Mouse (Mus musculus) lung, embryonic 16.5 days (tissue): ENCODE data around the gene Ifitm10. TPM values are rescaled to one million over a fixed set of nuclear protein-coding genes. Genes with fewer than 3 reads are reported as not detected.

Experiments used
- ATAC-seq: fragments of 200-750 bp; cut with Nextera tagmentation; 2 replicates; pipeline ENCODE4 v1.8.0; 2017; ENCODE audit warnings: low read depth, mild to moderate bottlenecking, moderate library complexity
- H3K27ac ChIP-seq: fragments of 300-500 bp; sonication (generic); 2 replicates; pipeline ENCODE4 v1.5.1; 2014; ENCODE audit warnings: mild to moderate bottlenecking, control low read depth, low read length
- H3K27me3 ChIP-seq: fragments of 300-500 bp; sonication (generic); 2 replicates; pipeline ENCODE4 v1.6.1; 2014; ENCODE audit warnings: low read depth, low read length, mixed read lengths; ENCODE audit not compliant: control insufficient read depth, insufficient read depth
- H3K36me3 ChIP-seq: fragments of 300-500 bp; sonication (generic); 2 replicates; pipeline ENCODE4 v1.6.1; 2014; ENCODE audit warnings: low read length; ENCODE audit not compliant: control insufficient read depth, insufficient read depth
- H3K4me1 ChIP-seq: fragments of 300-500 bp; sonication (generic); replicated peaks from 2 replicates; pipeline ENCODE4 v1.6.1; 2014; ENCODE audit warnings: low read length, mixed read lengths; ENCODE audit not compliant: control insufficient read depth, insufficient read depth
- H3K4me2 ChIP-seq: fragments of 300-500 bp; sonication (generic); 2 replicates; pipeline ENCODE4 v1.6.1; 2014; ENCODE audit warnings: low read depth, low read length, control low read depth
- H3K4me3 ChIP-seq: fragments of 300-500 bp; sonication (generic); 2 replicates; pipeline ENCODE4 v1.5.1; 2014; ENCODE audit warnings: mild to moderate bottlenecking, low read length, control low read depth
- H3K9ac ChIP-seq: fragments of 300-500 bp; sonication (generic); 2 replicates; pipeline ENCODE4 v1.6.1; 2014; ENCODE audit warnings: low read length, control low read depth
- H3K9me3 ChIP-seq: fragments of 300-500 bp; sonication (generic); 2 replicates; pipeline ENCODE4 v1.6.1; 2016; ENCODE audit warnings: low read length; ENCODE audit not compliant: control insufficient read depth
- WGBS: fragments of 180-500 bp; shearing (Covaris S2); extraction: QIAGEN DNeasy Blood & Tissue Kit; methylation state at CpG from one replicate; pipeline ENCODE4 v1.1.7; 2014; 5-methylcytosine and 5-hydroxymethylcytosine counted together
- polyA plus RNA-seq: library from polyadenylated mRNA; unstranded; fragments of >200 nt; fragmentation: Nextera tagmentation; extraction: Ambion mirVana; gene quantifications from 2 replicates; pipeline ENCODE4 v1.2.1, GENCODE M21; 2015

Ifitm10 gene
- polyA plus RNA-seq, 1 experiment from 2014 or later: 7.5 TPM

DNA sequence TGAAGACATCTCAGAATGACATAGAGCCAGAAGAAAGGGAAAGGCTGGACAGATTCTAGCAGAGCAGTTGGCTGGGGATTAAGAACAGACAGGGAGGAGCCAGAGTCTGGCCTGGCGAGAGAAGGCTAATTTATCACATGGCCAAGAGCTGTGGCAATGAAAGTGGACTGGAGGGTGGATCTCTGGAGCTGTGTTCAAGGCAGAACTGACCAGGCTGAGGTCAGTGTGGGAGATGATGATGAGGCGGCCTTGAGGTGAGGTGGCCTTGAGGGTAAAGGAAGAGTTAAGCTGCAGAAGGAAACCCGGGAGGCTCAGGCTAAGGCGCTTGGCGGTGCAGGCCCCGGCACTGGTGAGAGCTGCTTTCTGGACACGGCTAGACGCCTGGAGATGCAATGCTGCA lies 14.4 kb downstream of the Ifitm10 start:
- WGBS: 51% methylated on average over 8 of the region's 8 CpGs
- Histone ChIP-seq H3K4me2 (no peak overlapping the region), H3K4me3 (no peak overlapping the region), H3K9ac (no peak overlapping the region), H3K4me1 (no peaks in the 10 kb centered on the region), H3K27ac (no peak overlapping the region), H3K9me3 (no peaks in the 10 kb centered on the region), H3K36me3 (no peaks in the 10 kb centered on the region), H3K27me3 (no peaks in the 10 kb centered on the region)
- ATAC-seq: no peak

DNA sequence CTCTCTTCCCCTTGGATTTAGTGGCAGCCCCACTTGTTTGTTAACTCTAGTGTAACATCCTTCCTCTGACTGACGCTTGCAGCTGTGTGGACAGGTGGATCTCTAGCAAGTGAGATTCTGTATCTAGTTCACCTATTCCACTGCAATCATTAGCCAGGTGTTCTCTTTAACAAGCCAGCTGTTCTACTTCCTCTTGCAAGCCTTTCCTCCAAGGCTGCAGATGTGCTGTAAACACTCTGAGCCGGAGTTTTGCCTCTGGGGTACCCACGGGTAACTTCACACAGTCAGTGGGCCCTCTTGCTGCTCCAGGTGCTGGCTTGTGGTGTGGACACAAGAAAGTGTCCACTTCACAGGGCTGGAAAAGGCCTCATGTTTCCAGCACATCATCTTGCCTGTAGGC lies 16.0 kb downstream of the Ifitm10 start:
- Histone ChIP-seq H3K36me3 (no peaks in the 10 kb centered on the region), H3K27me3 (no peaks in the 10 kb centered on the region), H3K4me3 (no peak overlapping the region), H3K4me1 (no peaks in the 10 kb centered on the region), H3K9ac (no peak overlapping the region), H3K4me2 (no peak overlapping the region), H3K27ac (no peak overlapping the region), H3K9me3 (no peaks in the 10 kb centered on the region)
- 50% methylated on average over 3 of the region's 3 CpGs for WGBS
- no peak for ATAC-seq

DNA sequence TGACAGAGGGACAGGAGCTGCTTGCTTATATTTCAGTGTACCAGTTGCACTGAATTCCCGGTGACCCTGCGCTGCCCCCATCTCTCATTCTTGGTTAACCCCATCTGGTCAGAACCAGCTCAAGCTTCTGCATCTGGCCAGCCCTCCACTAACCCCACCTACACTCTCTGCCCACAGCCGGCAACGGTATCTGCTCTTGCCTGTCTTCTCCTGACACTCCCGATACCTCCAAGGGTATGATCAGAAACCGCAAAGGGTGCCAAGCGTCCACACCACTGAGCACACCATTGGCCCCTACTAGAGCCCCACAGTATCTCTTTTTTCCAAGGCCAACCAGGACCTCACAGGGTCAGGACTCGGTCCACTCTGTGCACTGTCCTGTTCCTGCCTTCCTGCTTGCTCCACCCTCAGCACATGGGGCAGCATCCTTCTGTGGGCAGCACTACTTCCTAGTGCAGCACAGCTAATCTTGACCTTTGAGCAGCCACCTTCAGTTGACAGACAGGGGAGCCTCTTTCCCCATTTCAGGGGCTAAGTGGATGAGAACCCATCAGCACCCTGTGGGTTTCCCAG lies 18.8 kb downstream of the Ifitm10 start:
- H3K27me3 ChIP-seq: no peaks in the 10 kb centered on the region
- no peaks in the 10 kb centered on the region for H3K36me3 ChIP-seq
- no peak overlapping the region for H3K27ac ChIP-seq
- H3K9ac ChIP-seq: no peak overlapping the region
- no peak overlapping the region for H3K4me3 ChIP-seq
- no peaks in the 10 kb centered on the region for H3K4me1 ChIP-seq
- no peak for ATAC-seq
- WGBS: 47% methylated on average over 8 of the region's 8 CpGs
- no peak overlapping the region for H3K4me2 ChIP-seq
- H3K9me3 ChIP-seq: no peaks in the 10 kb centered on the region

DNA sequence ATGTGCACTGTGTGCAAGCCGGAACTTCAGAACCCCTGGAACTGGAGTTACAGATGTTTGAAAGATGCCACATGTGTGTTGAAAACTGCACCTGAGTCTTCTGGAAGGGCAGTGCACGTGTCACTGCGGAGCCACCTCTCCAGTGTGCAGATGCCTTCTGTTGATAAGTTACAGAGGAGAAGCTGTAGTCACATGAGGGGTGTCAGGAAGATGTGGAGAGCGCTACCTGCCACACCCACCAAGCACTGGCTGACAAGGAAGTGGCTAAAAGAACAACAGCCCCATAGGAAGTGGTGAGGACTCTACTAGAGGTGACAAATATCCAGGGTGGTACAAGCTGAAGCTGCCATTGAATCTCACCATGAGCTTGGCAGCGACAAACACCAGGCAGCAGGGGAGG lies 19.7 kb downstream of the Ifitm10 start:
- H3K27ac ChIP-seq: no peak overlapping the region
- 47% methylated on average over 5 of the region's 5 CpGs for WGBS
- ATAC-seq: 0 out of 2 replicates have a peak, but pooled peaks have one; percentile 29
- no peaks in the 10 kb centered on the region for H3K36me3 ChIP-seq
- no peaks in the 10 kb centered on the region for H3K4me1 ChIP-seq
- no peak overlapping the region for H3K4me3 ChIP-seq
- H3K9ac ChIP-seq: no peak overlapping the region
- H3K4me2 ChIP-seq: no peak overlapping the region
- no peaks in the 10 kb centered on the region for H3K9me3 ChIP-seq
- H3K27me3 ChIP-seq: no peaks in the 10 kb centered on the region

DNA sequence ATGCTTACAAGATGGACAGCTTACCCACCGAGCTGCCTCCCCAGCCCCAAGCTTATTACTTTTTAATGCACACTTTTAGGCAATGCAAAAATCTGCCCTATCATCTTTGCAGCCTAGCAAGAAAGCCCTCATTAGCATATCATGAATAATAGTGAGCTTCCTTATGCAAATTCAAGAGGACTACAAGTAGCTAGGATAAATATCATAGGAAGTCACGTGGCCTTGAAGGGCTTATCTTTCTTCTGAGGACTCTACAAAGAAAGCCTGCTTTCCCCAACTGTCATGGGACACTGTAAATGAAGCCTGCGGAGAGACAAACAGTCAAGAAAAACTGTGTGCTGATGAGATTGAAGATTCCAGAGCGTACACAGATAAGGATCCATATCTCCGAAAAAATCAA lies 22.0 kb downstream of the Ifitm10 start:
- Histone ChIP-seq H3K4me3 (no peak overlapping the region), H3K27ac (no peak overlapping the region), H3K9me3 (no peaks in the 10 kb centered on the region), H3K27me3 (no peaks in the 10 kb centered on the region), H3K4me1 (no peaks in the 10 kb centered on the region), H3K4me2 (no peak overlapping the region), H3K9ac (no peak overlapping the region), H3K36me3 (no peaks in the 10 kb centered on the region)
- no peak for ATAC-seq
- WGBS: 56% methylated on average over 5 of the region's 5 CpGs

DNA sequence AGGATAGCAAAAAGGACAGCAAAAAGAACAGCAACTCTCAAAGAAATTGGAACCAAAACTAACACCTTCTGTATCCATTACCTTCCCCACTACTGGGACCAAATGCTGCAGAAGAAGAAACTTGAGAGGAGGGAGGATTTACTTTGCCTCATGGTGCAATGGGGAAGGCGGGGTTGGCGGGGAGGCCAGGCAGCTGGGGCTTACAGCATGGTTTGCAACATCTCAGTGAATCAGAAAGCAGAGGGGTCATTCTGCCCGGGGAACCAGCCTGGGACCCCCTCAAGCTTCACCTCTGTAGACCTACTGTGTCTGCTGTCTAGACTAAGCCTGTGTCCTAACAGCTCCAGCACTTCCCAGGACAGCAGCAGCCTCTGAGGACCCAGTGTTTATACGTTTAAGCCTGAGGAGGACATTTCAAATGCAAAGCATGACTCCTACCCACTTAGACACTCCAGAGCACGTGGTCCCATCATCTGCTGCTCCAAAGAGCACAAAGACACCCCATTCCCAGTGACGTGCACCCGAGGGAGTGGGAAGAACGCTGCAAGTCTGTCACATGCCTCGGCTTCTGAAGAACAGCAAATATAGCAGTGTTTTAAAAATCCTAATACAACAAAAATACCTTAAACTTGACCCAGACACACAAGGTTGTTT lies 24.1 kb downstream of the Ifitm10 start:
- Histone ChIP-seq H3K4me2 (no peak overlapping the region), H3K36me3 (no peaks in the 10 kb centered on the region), H3K4me3 (no peak overlapping the region), H3K27me3 (no peaks in the 10 kb centered on the region), H3K9me3 (no peaks in the 10 kb centered on the region), H3K9ac (no peak overlapping the region), H3K4me1 (no peaks in the 10 kb centered on the region), H3K27ac (no peak overlapping the region)
- ATAC-seq: peak; percentile 66
- 18% methylated on average over 9 of the region's 9 CpGs for WGBS

DNA sequence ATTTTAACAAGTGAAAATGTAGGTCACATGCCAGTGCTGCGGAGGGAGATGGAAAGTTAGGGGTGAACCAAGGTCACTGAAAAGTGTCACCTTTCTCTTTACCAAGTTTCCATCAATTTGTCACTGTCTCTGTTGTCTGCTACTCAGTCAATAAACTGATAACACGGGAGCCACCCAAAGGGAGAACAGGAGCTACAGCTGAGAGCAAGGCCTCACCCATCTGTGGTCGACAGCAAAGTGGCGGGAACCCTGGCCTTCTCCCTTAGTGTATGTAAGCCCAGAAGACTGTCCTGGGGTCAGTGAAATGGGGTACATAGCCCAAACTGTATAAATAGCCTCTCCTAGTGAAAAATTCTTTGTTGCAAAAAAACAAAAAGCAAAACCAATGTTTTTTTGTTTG lies 26.0 kb downstream of the Ifitm10 start:
- no peak overlapping the region for H3K4me2 ChIP-seq
- no peaks in the 10 kb centered on the region for H3K36me3 ChIP-seq
- H3K9me3 ChIP-seq: no peaks in the 10 kb centered on the region
- H3K9ac ChIP-seq: no peak overlapping the region
- no peak overlapping the region for H3K27ac ChIP-seq
- no peaks in the 10 kb centered on the region for H3K4me1 ChIP-seq
- no peak overlapping the region for H3K4me3 ChIP-seq
- ATAC-seq: no peak
- no peaks in the 10 kb centered on the region for H3K27me3 ChIP-seq
- WGBS: 43% methylated on average over 4 of the region's 4 CpGs

DNA sequence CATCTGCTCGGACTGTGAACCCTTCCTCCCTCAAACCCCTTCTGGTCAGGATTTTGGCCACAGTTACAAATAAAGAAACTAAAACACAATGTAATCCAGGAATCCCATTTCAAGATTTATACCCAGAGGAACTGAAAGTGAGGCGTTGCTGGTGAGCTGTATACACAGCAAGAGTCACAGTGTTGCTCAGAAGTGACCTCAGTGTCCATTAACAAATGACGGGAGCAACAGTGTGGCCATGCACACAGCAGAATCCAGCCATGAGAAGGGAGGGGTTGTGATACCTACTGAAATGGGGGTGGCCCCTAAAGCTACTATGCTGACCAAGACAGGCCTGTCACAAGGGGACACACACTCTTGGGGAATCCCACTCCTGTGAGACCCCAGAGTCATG lies 31.3 kb downstream of the Ifitm10 start:
- no peaks in the 10 kb centered on the region for H3K36me3 ChIP-seq
- no peak overlapping the region for H3K4me3 ChIP-seq
- no peaks in the 10 kb centered on the region for H3K27me3 ChIP-seq
- no peak for ATAC-seq
- 59% methylated on average over 3 of the region's 3 CpGs for WGBS
- H3K4me1 ChIP-seq: no peaks in the 10 kb centered on the region
- no peak overlapping the region for H3K9ac ChIP-seq
- H3K9me3 ChIP-seq: no peaks in the 10 kb centered on the region
- no peak overlapping the region for H3K4me2 ChIP-seq
- no peak overlapping the region for H3K27ac ChIP-seq

DNA sequence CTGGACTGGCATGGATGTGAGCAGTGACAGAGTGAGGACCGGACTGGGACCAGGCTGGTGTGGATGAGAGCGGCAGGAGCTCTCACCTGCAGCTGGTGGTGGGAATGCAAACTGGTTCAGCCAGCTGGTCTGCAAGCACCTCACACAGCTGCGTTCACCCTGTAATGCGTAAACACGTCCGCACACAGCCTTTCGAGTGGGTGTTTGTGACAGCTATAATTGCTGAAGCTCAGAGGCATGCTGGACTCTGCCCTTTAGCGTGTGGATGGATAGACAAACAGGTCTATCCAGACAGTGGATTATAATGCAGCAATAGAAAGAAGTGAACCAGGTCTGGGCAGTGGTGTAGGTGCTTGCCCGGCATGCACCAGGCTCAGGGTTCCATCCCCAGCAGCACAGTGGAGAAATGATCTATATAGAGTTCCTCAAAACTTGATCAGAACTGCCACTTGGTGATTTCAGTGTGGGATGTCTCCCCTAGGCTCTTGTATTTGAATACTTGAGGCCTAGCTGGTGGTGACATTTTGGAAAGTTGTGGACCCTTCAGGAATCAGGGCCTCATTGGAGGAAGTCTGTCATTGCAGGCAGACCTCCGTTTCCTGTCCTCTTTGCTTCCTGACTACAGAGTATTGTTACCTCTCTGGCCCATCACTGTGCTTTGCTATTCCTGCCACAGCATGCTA lies 31.8 kb downstream of the Ifitm10 start:
- Histone ChIP-seq H3K9ac (no peak overlapping the region), H3K4me3 (no peak overlapping the region), H3K27ac (no peak overlapping the region), H3K4me1 (no peaks in the 10 kb centered on the region), H3K9me3 (no peaks in the 10 kb centered on the region), H3K27me3 (no peaks in the 10 kb centered on the region), H3K36me3 (no peaks in the 10 kb centered on the region), H3K4me2 (no peak overlapping the region)
- ATAC-seq: 0 out of 2 replicates have a peak, but pooled peaks have one; percentile 15
- WGBS: 31% methylated on average over 10 of the region's 10 CpGs
